Mouse (Mus musculus): Measurements from ENCODE around the gene Apela. TPM values are rescaled to one million over a fixed set of nuclear protein-coding genes. Genes with fewer than 3 reads are reported as not detected.

The Apela gene
- total and polyA plus RNA-seq, 3 experiments: not detected

DNA sequence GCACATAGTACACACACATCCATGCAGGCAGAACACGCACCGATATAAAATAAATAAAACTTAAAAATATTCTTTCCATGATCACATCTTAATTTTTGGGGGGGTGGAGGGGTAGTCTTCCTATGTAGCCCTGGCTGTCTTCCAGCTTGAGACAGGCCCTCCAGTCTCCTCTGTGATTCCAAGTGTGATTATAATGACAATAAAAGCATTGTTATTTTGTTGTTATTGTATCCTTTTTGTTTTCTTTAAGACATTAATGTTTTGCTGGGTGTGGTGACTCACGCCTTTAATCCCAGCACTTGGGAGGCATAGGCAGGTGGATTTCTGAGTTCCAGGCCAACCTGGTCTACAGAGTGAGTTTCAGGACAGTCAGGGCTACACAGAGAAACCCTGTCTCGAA lies 10.7 kb upstream of the Apela start:
- in situ Hi-C loops (cut with MboI; ENCODE audit: low pct_ligation_motif_present, low pct_unique_long_range_greater_than_20kb, low sequenced_read_pairs): no loop called here
- TF ChIP-seq HCFC1 (IDR thresholded peaks at IDR 0.05; ENCODE audit: low read depth, low read length): no peak
- no peak for TF ChIP-seq ZNF384 (IDR thresholded peaks at IDR 0.05; ENCODE audit: low read depth, low read length)
- no peak for TF ChIP-seq TBP (conservative IDR thresholded peaks at IDR 0.05; ENCODE audit: low read depth, low read length)
- no peak for TF ChIP-seq RAD21 (IDR thresholded peaks at IDR 0.05; ENCODE audit: low read depth, low read length)
- no peak for TF ChIP-seq ZKSCAN1 (IDR thresholded peaks at IDR 0.05; ENCODE audit: borderline replicate concordance, low read depth, low read length)
- no peak for TF ChIP-seq CTCF (conservative IDR thresholded peaks at IDR 0.05 in 1 of 2, IDR thresholded peaks at IDR 0.05 in 1 of 2; ENCODE audit: low read depth in 2 of 2, low read length in 2 of 2)
- TF ChIP-seq SMC3 (IDR thresholded peaks at IDR 0.05; ENCODE audit: low read depth, low read length): no peak
- no peak for TF ChIP-seq POLR2AphosphoS2 (IDR thresholded peaks at IDR 0.05; ENCODE audit: low read depth, low read length)
- no peak for TF ChIP-seq MYC (IDR thresholded peaks at IDR 0.05; ENCODE audit: low read depth, low read length)
- Histone ChIP-seq H3K27ac (ENCODE audit: insufficient read depth, low read depth) (no peak overlapping the region), H3K9ac (ENCODE audit: insufficient read depth, low read depth) (no peak overlapping the region), H3K9me3 (replicated peaks; ENCODE audit: low read length) (no peaks in the 10 kb centered on the region), H3K27me3 (replicated peaks) (no peaks in the 10 kb centered on the region), H3K79me2 (replicated peaks; ENCODE audit: control insufficient read depth, extremely low read depth, insufficient read depth, poor library complexity, severe bottlenecking) (no peaks in the 10 kb centered on the region), H3K4me3 (replicated peaks in 1 of 3; ENCODE audit: low read depth in 2 of 3, low read length in 2 of 3, poor library complexity in 1 of 3) (no peak overlapping the region), H3K4me2 (ENCODE audit: insufficient read depth, low read depth, poor library complexity, severe bottlenecking) (no peak overlapping the region), H3K4me1 (ENCODE audit: control insufficient read depth in 1 of 2, insufficient read depth in 2 of 2) (no peaks in the 10 kb centered on the region), H3K36me3 (replicated peaks in 1 of 2; ENCODE audit: control insufficient read depth in 1 of 2, insufficient read depth in 1 of 2, low read length in 1 of 2) (no peaks in the 10 kb centered on the region)
- dilution Hi-C loops (cut with MboI; ENCODE audit: extremely low pct_ligation_motif_present, extremely low pct_unique_long_range_greater_than_20kb, low sequenced_read_pairs): no loop called here
- no peak for DNase-seq (ENCODE audit: extremely low read depth)

DNA sequence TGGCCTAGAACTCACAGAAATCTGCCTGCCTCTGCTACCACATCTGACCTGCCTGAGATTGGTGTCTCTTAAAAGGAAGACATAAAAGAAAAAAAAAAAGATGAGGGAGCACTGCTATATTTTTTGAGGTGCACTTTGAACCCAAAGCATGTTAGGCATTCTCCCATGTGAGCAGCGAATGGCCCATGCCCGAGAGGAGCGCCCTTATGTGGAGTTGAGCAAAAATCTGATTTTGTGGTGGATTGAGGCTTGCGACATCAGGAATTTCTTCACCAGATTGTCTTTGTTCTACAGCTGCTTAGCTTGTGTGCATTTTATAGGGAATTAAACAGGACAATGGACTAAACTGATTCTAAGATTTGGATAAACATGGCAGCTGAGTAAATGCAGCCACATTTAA lies 10.1 kb upstream of the Apela start:
- dilution Hi-C loops (cut with MboI; ENCODE audit: extremely low pct_ligation_motif_present, extremely low pct_unique_long_range_greater_than_20kb, low sequenced_read_pairs): no loop called here
- H3K4me1 ChIP-seq (ENCODE audit: control insufficient read depth in 1 of 2, insufficient read depth in 2 of 2): no peaks in the 10 kb centered on the region
- H3K9me3 ChIP-seq (replicated peaks; ENCODE audit: low read length): no peaks in the 10 kb centered on the region
- TF ChIP-seq MXI1 (IDR thresholded peaks at IDR 0.05; ENCODE audit: low read depth, low read length) (no peak), BHLHE40 (IDR thresholded peaks at IDR 0.05; ENCODE audit: low read depth, low read length) (no peak), NRF1 (IDR thresholded peaks at IDR 0.05; ENCODE audit: low read depth, low read length) (no peak), USF2 (conservative IDR thresholded peaks at IDR 0.05; ENCODE audit: low read depth, low read length) (no peak), CTCF (conservative IDR thresholded peaks at IDR 0.05 in 1 of 2, IDR thresholded peaks at IDR 0.05 in 1 of 2; ENCODE audit: low read depth in 2 of 2, low read length in 2 of 2) (no peak), MAX (IDR thresholded peaks at IDR 0.05; ENCODE audit: low read length) (no peak), SIN3A (IDR thresholded peaks at IDR 0.05; ENCODE audit: low read length) (no peak), UBTF (IDR thresholded peaks at IDR 0.05; ENCODE audit: low read depth, low read length) (no peak), EP300 (IDR thresholded peaks at IDR 0.05; ENCODE audit: low read length) (no peak), E2F4 (IDR thresholded peaks at IDR 0.05; ENCODE audit: insufficient replicate concordance, low read depth, low read length) (no peak), IRF4 (IDR thresholded peaks at IDR 0.05; ENCODE audit: low read depth, low read length) (no peak), KAT2A (IDR thresholded peaks at IDR 0.05; ENCODE audit: insufficient replicate concordance, low read length) (no peak), GABPA (IDR thresholded peaks at IDR 0.05; ENCODE audit: insufficient replicate concordance, low read depth, low read length) (no peak), MYC (IDR thresholded peaks at IDR 0.05; ENCODE audit: low read depth, low read length) (no peak), PAX5 (IDR thresholded peaks at IDR 0.05; ENCODE audit: low read length) (no peak), RCOR1 (conservative IDR thresholded peaks at IDR 0.05; ENCODE audit: low read depth, low read length) (no peak), MAFK (IDR thresholded peaks at IDR 0.05; ENCODE audit: insufficient replicate concordance, low read length) (no peak), POLR2AphosphoS2 (IDR thresholded peaks at IDR 0.05; ENCODE audit: low read depth, low read length) (no peak), TBP (conservative IDR thresholded peaks at IDR 0.05; ENCODE audit: low read depth, low read length) (no peak)
- no peak overlapping the region for H3K4me2 ChIP-seq (ENCODE audit: insufficient read depth, low read depth, poor library complexity, severe bottlenecking)
- H3K27ac ChIP-seq (ENCODE audit: insufficient read depth, low read depth): no peak overlapping the region
- no peaks in the 10 kb centered on the region for H3K36me3 ChIP-seq (replicated peaks in 1 of 2; ENCODE audit: control insufficient read depth in 1 of 2, insufficient read depth in 1 of 2, low read length in 1 of 2)
- H3K9ac ChIP-seq (ENCODE audit: insufficient read depth, low read depth): no peak overlapping the region
- H3K79me2 ChIP-seq (replicated peaks; ENCODE audit: control insufficient read depth, extremely low read depth, insufficient read depth, poor library complexity, severe bottlenecking): no peaks in the 10 kb centered on the region
- no peak for DNase-seq (ENCODE audit: extremely low read depth)
- in situ Hi-C loops (cut with MboI; ENCODE audit: low pct_ligation_motif_present, low pct_unique_long_range_greater_than_20kb, low sequenced_read_pairs): no loop called here
- no peaks in the 10 kb centered on the region for H3K27me3 ChIP-seq (replicated peaks)
- no peak overlapping the region for H3K4me3 ChIP-seq (replicated peaks in 1 of 3; ENCODE audit: low read depth in 2 of 3, low read length in 2 of 3, poor library complexity in 1 of 3)
